Mouse (Mus musculus) left cerebral cortex, postnatal 36 days (tissue): ENCODE results near the gene Trpv2. TPM values are rescaled to one million over a fixed set of nuclear protein-coding genes. Genes with fewer than 3 reads are reported as not detected.

Experiments
- DNase-seq, 2 experiments: peaks; one replicate each; pipeline ENCODE4 v3.0.0; 2021 to 2022; ENCODE audit warnings: low spot score in 2 of 2, mixed read lengths in 1 of 2
- intact Hi-C: fragments of 180-260 bp; cut with DNase I; formaldehyde crosslinking; loops from one replicate; pipeline ENCODE4 v1.15.1; 2025
- total RNA-seq, 2 experiments: library from RNA; stranded (reverse); gene quantifications; 2 replicates each; pipeline ENCODE4 v1.2.3; 2021

Gene Trpv2
- total RNA-seq, 2 experiments from 2014 or later, result 17.5 to 19.2 TPM

DNA sequence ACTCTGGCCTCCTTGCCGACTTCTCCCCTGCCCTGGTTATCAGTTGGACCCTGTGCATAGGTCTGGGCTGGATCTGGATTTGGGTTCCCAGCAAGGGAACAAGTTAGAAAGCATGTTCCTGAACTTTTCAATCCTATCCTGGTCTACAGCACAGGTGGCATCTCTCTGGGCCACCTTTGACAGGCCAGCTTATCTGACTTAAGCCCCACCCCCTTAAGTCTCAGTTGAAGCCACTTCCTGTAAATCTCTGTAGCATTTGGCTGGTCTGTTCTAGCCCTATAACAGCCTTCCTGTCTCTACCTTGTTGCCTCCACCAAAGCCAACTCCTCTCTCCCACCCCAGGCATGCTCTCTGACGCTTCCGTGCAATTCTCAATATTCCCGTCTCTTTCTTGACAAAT lies 24.3 kb downstream of the Trpv2 start:
- DNase-seq, result no peak
- intact Hi-C loops, result no loop called here

DNA sequence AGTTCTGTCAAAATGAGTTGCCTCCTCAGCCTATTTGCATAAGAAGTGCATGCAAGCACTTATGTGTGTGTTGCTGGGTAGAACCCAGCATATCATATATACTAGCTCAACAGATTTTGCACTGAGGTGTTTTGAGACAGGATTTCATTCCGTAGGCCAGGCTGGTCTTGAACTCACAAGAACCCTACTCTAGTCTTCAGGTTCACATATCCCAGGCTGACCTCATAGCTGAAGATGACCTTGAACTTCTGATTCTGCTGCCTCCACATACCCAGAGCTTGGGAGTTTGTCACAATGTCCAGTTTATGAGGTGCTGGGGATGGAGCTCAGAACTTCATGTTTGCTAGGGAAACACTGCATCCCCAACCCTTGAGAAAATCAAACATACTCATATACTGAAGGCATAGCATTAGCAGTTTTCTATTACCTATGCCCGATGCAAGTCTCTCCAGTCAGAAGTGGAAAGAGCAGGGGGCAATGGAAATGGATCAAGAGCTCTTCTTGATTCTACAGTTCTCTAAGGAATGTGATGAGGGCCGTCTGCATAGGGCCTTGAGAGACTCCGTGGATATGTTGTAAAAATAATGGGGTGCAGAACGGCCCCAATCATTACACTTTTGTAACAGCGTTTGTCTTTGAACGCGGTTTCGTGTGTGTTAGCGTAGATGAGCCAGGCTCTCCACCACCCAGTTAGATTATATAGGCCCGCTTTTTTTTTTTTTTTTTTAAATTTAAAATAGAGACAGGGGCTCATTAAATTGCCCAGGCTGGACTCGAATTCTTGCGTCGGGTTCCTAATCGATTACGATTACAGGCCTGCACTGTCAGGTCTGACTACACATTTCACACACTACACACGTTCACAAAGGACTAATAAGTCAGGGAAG lies 27.7 kb downstream of the Trpv2 start:
- intact Hi-C loops, result loop anchor here (1.0 kb wide), 1 partner anchor 51 kb away; the partner anchor contains the start of gene Ubb
- no peak for DNase-seq

- intact Hi-C loops, result loop anchor here (1.0 kb wide), 1 partner anchor 51 kb away; the partner anchor contains the start of gene Ubb
- DNase-seq, result peak; percentile 97 to 98
Observed at GRCm38 (mm10) chr11:62602619-62603311, 28.5 kb downstream of the Trpv2 start.

GRCm38 (mm10) chr11:62603312-62604056 lies 29.2 kb downstream of the Trpv2 start:
- intact Hi-C loops, result no loop called here
- DNase-seq, result peak in 1 of 2 experiments; percentile 22

GRCm38 (mm10) chr11:62604123-62604706 lies 29.9 kb downstream of the Trpv2 start:
- intact Hi-C loops, result no loop called here
- DNase-seq, result no peak

DNA sequence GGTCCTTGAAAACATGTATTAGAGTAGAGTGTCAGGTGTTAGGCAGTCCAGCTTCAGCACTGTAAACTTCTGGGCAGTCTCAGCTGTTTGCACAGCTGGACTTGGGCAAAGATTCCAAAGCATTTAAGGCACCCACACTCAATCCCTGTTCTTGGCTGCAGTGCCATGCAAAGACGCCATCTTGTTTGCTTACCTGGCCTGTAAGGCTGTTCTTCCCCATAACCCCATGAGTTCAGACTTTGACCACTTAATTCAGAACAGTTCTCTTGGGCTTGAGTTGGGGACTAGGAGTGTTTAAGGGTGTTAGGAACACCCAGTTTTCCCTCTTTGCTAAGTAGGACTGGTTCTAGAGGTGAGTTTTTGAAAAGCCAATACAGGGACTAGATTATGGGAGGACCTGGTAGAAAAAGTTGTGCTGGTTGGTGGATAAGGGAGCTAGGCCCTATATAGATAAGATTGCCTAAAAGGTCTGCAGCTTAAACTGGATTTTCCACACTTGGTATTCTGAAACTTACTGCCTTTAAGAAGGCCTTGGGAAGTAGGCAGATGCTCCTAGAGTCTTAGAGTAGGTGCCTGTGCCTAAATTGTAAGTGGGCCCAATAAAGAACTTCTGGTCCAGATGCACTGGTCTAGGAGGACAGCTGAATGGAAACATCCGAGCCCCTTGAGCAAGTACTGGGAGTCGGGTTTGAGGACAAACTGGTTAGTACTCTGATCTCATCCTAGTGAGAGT lies 30.8 kb downstream of the Trpv2 start:
- intact Hi-C loops, result no loop called here

DNA sequence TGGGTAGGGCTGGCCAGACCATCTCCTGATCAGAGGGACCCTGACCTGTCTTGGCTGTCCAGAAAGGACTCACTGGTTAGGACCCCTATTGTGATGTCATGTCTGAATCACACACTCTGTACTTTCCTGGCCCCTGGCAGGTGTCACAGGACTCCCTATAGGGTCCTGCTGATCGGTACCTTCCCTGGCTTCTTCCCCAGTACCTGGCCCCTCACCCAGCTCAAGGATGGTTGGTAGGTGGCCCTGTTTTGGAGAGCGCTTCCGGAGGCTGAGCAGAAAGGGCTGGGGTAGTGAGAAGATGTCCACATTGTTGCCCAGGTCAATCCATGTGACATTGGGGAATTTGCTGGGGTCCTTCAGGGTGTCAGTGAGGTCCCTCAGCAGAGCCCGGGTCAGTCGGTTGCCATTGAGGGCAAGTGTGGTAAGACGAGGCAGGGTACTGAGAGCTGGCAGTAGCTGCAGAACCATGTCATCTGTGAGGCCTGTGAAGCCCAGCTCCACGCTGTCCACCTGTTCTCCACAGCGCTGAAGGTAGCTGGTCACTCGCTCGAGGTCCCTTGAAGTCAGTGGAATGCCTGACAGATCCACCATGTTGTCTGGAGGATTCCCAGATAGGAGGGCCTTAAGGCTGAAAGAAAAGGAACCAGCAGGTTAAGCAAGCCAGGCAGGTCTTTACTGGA lies 31.5 kb downstream of the Trpv2 start:
- intact Hi-C loops, result no loop called here
- DNase-seq, result no peak

More for the DNA sequence above, 30.8 kb downstream of the Trpv2 start:
- DNase-seq, result no peak

GRCm38 (mm10) chr11:62606299-62607169 lies 32.2 kb downstream of the Trpv2 start:
- DNase-seq, result no peak
- intact Hi-C loops, result no loop called here

GRCm38 (mm10) chr11:62607170-62607951 lies 33.1 kb downstream of the Trpv2 start:
- intact Hi-C loops, result no loop called here
- DNase-seq, result no peak

DNA sequence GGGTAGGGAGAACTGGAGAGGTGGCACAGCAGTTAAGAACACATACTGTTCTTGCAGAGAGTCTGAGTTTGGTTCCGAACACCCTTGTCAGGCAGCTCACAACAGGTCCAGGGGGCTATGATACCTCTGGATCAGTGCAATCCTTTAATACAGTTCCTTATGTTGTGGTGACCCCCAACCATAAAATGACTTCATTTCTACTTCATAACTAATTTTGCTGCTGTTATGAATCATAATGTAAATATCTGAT lies 33.6 kb downstream of the Trpv2 start:
- intact Hi-C loops, result no loop called here
- DNase-seq, result no peak

- intact Hi-C loops, result no loop called here
- DNase-seq, result no peak
Observed at GRCm38 (mm10) chr11:62608826-62609675, 34.8 kb downstream of the Trpv2 start.

- intact Hi-C loops, result no loop called here
- DNase-seq, result no peak
Observed at GRCm38 (mm10) chr11:62610304-62610703, 36.0 kb downstream of the Trpv2 start.

DNA sequence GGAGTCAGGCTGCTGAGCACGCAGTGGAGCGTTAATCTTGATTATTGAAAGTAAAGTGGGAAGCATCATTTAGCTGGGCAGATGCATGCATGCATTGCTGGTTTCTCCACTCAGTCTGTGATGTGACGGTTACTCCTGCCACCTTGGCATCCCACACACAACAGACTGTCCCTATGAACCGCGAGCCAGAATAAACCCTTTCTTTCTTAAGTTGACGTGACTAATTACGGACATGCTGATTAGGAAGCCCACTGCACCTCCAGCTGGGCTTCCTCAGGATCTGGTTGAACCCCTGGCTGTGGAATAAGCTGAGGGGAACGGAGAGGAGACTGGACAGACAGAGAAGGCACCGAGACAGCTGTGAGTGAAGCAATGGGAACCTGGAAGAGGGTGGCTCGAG lies 38.3 kb downstream of the Trpv2 start:
- DNase-seq, result no peak
- intact Hi-C loops, result loop anchor here (1.0 kb wide), 2 partner anchors 36 to 63 kb away; partner anchors contain the start of genes Lrrc75a and Mmgt2

GRCm38 (mm10) chr11:62613657-62614365 lies 39.5 kb downstream of the Trpv2 start:
- peak; percentile 88 to 92 for DNase-seq
- intact Hi-C loops, result loop anchor here (1.0 kb wide), 2 partner anchors 34 to 61 kb away; partner anchors contain the start of genes Lrrc75a and Mmgt2

DNA sequence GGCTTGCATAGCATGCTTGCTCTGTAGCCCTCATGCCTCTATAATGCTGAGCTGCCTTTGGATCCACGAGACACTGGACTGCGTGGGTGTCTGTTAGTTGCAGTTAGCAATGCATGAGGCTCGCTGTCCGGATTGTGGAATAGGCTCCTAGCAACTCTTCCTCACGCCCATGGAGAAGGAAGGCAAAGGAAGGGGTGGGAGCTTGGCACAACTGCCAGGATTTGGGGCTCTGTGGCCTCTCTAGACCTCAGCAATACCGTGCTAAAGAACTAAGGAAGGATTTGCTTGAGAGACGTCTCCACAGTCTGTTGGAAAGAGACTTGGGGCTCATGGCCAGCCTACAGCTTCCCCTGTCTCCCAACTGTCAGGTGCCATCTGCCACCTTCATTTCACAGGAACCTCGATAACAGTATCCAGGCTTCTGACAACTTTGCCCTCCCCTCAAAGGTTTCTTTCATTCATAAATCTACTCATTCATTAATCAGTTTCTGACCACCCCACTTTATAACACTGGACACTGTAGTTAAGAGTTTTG lies 40.7 kb downstream of the Trpv2 start:
- DNase-seq, result no peak
- intact Hi-C loops, result no loop called here
